Mouse (Mus musculus) fat pad, adult 2 months (tissue): Measurements from ENCODE around the gene Prkca.
A peak's percentile ranks its signal among the peaks of the same experiment; 100 is the strongest.

Experiments used
- DNase-seq: peaks from one replicate; pipeline ENCODE4 v3.0.0-alpha.2; 2011; ENCODE audit warnings: low read depth, low spot score; ENCODE audit errors: extremely low read depth

Gene Prkca

DNA sequence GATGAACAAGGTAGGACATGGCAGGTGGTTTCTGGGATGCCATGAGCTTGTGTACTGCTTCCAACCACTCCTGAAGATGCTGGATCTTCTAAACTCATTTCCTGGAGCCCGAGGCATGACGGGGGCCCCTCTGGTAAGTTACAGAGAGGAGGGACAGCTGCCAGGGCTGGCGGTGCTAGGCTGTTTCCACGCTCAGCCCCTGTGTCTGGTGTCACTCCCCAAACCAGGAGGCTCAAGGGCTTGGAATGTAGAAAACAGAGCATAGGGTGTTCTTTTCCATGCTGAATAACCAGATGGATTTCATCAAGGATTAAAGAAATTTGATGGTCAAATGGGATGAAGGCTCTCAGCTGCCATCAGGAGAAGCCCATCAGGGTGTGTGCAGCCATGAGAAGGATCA, 104.6 kb downstream of the Prkca start:
- DNase-seq: no peak

DNA sequence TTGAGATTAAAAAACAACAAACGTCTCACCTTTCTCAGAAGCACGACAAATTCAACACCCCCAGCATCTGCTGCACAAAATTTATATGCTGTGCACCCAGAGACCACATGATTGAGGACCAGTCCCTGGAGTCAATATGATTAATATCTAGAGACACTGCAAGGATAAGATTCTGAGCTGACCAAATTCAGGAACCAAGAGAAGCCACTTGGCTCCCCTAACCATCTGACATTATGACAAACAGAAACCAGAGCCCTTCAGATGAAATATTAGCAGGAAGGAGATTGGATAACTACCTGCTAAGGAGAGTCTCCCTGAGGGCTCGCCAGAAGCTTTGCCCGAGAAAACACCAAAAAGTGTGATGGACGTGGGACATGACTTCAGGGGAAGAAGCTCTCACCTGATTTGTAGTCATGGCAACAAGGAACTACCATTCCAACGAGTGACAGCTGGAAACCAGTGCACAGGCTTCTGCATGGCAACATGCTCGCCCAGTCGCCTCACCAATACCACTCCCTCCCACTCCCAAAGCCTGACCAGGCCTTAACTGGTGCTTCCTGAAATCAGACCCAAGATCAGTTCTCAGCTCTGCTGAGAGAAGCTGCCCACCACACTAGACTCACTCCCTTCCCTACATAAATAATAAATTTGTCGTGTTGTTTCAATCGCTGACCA, 106.8 kb downstream of the Prkca start:
- no peak for DNase-seq

DNA sequence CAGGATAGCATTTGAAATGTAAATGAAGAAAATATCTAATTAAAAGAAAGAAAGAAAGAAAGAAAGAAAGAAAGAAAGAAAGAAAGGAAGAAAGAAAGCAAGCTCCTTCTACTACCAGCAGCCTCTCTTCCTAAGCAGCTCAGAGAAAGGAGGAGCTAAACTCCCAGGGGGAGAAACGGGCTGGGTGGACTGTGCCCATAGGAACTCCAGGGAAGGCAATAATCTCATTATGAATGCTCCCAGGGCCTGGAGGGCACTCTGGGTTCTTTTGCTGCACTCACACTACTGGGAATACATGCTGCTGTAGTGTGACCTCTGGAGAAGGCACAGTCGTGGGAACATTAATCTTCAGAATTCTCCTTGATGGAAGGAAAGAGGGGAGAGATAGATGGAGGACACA, 107.5 kb downstream of the Prkca start:
- no peak for DNase-seq

DNA sequence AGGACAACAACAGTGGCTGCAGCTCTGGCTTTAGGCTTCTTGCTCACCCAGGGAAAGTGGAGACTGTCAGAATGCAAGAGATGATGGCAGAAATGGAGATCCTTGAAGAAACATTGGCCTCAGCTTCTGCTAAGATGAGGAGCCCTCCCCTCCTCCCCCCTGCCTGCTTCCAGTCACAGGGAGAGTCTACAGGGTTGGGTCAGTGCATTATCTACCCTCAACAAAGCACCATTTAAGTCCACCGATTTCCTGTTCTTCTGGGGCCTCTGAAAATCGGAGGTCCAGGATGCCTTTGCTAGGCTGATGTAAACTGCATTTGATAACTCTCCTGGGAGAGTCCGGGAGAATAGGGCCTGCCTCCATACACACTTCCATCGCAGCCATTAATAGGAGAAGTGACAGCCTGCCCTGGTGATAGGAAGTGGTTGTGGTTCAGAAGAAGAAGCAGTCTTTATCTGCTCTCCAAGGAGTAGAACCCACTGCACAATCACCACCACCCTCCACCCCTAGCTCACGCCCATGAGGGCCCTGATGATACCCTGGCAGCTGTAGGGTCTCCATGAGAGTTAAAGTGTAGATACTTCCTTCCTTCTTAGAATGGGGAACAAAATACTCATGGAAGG, 108.5 kb downstream of the Prkca start:
- no peak for DNase-seq

DNA sequence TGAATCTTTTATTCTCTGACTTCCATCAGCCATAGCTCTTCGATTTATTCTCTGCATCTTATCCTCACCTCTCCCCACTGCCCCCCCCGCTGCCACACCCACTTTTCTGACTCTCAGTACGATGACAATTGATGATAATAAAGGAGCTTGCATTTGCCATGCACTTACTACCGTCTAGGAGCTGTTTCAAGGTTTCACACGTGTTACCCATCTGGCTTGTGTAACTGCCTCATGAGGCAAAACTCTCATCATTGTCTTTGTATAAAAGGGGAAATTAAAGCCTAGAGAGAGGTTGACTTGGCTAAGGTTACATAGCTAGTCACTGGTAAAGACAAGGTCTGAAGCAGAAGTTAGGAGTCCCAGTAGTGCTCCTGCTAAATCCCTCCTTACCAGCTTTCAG, 110.7 kb downstream of the Prkca start:
- no peak for DNase-seq

DNA sequence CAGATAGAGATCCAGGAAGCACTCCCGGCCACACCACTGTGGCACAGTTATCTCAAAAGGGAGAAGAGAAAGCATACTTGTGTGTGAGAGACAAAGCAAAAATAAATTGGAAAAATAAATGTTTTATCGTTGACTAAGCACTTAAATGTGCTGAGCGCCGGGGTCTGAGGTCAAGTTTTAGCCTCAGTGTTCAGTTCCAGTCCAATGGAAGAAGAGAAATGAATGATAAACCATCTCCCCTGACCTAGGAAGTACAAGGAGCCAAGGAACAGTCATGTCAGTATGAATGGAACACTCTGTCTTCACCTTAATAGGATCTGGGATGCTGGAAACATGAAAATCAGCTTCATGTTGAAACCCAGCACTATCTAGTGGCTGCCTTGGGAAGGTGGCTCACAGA, 113.6 kb downstream of the Prkca start:
- DNase-seq: no peak

DNA sequence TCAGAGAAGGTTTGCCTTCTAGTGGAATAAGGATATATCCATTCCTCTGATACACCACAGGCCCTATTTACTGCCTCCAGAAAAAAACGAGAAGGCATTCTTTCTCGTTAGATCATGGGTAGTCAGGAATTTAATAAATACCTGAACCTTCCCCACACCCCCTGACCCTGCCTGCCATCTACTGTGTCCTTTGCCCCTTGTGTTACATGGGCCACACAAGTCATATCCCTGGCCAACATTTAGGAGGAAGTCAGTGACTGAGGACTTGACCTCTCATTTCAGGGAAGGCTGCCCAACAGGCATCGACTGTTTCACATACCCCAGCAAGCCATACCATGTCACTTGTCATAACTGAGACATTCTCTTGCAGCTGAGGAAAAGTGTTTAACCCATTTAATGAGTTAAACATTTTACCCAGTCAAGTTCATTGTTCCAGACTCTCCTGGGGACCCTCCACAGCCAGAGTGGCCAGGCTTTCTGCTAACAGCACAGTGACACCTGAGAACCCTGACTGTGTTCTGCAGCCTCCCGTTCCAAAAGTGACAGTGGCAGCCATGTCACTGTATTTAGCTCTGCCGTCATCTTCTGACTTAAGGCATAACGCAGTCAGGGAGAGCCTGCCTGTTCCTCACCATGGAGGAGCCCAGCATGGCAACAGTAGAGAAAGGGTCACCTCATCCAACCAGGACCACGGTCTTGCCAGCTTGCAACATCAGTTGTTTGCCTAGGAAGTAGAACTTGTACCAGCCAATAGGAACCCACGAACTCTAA, 114.4 kb downstream of the Prkca start:
- DNase-seq: no peak

DNA sequence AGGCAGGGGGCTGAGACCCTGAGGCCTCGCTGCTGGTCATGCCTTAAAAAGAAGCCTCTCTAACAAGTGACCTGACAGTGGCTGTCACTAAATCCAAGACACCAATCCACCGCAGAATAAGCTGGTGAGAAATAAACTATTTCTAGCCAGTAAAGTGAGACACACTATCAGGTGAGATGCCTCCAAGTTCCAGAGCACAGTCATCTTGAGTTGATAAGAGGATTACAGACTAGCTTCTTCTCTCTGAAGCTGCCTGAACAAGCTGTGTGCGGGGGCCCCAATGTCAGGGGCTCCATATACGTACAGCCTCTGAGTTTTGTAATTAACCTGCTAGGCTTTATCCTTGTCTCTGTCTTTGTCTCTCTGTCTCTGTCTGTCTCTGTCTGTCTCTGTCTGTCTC, 115.2 kb downstream of the Prkca start:
- no peak for DNase-seq

DNA sequence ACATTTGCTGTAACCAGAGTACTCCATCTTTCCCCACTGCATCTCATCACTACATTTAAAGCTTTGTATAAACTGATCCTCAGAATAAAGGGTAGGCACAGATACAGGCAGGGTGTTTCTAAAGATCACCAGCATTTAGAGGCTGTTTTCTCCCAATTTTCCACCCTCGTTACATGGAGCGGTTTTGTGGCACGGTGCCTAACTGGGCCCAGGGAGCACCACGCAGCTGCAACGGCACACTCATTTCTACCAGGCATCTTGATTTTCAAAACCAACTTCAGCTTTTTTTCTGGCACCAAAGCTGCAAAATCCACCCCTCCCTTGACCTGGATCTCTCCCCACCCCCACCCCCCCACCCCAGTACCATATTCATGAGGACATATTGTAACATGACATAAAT, 117.5 kb downstream of the Prkca start:
- no peak for DNase-seq

DNA sequence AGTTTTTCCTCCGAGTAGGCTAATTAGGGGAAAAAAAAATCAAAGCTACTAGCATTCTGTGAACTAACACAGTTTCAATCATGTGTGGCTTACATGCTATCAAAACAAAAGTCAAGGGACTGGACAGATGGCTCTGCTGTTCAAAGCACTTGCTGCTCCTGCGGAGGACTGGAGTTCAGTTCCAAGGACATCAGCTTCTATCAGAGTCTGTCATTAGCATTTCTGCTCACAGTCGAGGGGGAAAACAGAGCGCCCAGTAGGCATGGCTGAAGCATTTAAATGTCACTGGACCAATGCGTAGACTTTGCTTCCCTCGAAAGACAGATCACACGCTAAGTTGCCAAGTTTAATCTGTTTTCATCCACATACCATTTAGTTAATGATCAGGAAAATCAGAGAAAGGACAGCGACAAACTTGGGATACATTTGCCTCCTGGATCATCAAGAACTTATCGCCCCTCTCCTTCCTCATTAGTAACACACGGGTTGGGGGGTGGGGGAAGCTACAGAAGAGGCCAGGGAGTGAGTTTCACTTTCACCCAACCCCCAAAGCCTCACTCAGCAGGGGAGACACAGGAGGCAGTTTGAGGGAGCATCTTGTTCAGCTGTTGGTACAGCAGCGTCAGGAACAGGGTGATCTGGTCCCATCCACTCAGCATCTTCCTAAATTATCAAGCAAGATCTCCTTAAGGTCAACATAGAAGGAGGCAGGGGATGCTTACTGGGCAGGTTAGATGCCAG, 119.3 kb downstream of the Prkca start:
- DNase-seq: no peak

DNA sequence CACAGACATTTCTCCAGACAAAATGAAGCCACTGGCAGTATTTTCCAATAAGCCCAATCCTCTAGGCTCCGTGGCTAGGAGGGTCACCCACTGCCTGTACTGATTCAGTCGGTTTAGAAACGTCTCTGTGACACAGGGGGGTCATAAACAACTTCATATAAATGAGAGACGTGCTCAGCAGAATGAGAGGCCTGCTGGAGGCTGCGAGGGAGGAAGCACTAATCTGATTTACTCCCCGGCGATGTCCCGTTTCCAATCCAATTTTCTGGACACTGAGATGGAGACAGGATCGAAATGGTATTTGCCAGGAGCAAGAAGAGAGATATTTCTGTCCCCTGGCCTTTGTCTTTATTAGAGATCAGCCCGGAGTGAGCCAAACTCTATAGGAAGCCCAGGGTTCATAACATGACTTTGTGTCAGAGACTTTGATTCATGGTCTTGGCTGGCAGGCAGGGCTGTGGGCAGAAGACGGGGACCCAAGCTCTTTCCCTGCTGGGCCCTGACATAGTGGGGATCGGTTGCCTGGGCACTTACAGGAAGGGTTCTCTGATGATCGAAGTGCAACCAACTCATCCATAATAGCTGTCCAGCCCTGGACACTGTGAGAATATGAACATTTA, 120.0 kb downstream of the Prkca start:
- no peak for DNase-seq

DNA sequence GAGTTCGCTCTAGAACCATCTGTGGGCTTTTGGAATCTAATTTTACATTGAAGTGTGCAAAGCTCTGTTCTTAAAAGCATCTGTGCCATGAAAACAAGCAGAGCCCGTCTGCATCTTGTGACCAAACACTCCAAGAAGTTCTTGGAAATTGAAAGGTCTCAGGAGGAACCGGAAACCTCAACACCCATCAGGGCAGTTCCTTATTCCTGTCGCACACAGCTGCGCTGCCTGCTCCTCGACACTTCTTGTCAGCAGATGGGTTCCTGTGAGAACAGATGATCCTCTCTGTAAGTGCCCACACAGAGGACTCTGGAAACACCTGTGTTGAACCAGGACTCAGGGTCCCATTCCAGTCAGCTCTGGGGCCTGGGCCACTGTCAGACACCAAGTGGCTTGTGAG, 120.6 kb downstream of the Prkca start:
- no peak for DNase-seq

DNA sequence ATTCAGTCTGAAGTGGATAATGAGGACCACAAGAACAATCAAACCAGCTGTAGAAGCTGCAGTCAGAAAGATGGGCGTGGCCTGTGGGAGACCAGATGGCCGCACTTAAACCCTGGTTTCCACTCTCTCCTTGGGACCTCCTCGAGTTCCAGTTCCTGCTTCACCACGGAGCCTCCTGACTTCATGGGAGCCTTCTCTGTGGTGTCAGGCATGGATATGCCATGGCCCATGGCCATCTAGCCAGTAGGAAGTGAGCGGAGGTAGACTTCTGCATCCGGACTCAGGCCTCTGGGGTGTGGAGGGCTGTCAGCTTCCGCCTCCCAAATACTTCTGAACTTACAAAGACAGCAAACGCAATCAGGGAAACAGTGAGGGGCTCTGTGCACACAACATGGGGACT, 121.1 kb downstream of the Prkca start:
- DNase-seq: no peak

DNA sequence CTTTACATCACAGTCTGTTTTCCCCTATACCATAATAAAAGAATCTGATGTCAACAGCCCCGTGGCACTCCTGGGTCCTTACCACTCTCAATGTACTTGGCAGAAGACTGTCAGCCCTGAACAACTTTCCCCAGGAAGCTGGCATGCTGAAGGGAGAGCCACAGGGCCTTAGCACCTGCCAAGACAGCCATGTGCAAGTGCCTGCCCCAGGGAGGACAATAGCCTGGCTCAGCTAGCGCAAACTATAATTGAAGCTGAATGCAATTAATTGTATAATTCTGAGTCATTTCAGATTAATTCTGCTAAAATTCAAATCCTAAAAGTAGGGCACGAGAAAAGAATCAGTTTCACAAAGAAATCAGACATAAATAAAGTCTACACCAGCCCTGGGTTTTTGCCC, 121.7 kb downstream of the Prkca start:
- DNase-seq: peak; percentile 2

DNA sequence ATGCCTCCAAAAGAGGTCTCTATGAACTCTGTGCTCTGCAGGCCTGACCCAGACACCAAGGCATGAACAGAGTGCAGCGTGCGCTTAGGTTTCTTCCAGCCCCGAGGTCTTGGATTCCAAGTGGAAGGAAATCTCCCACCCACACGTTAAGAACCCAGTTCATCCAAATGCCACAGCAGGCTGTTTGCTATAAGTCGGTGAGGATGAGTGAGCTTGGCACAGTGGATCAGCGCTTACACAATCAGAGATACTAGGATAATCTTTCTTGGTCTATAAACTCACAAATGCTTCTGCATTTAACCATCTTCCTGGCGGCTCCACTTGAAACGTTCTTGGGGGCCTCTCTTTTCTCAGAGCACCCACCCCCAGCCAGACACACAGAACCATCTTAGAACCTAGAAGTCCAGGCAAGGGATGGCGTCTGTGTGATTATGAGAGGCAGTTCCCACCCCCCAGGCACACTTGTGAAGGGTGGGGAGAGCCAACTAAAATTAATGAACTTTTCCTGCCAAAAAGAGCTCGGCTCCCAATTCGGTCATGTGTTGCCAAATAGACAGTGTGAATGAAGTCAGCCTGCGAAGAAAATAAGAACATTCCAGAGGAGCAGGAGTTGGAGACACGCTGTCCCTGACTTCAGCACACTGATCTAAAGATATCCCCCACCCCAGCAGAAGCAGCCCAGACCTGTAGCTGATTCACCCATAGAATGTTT, 122.4 kb downstream of the Prkca start:
- peak; percentile 69 for DNase-seq

DNA sequence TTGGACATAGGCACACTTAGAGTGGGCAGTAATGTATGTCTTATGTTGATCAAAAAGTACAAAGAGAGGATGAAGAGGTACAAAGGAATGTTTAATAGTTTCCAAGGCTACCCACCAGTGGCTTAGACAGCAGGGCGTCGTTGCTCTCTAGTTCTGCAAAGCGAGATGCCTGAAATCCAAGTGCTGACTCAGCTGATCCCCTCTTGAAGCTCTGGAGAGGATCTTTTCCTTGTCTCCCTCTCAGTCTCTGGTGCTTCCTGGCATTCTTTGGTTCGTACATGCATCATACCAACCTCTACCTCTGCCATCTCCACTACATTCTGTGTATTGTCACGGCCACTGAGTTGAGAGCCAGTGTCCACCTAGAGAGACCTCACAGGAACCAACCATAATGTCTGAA, 123.1 kb downstream of the Prkca start:
- no peak for DNase-seq

DNA sequence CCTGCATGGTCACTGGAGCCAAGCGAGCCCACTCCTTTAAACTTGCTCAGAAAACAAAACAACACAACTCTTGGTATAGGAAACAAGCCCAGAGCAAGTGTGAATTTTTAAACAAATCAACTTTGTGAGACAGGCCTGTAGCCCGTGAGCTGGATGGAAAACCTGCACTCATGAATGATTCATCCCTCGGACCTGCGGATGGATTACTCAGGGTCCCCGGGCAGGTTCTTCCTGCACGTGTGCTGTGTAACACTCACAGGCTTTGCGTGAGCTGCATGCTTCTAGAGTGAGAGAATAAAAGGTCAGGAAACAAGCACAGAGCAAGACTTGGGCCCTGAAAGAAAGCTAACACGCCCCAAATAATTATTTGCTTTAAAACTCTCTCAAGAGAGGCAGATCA, 126.7 kb downstream of the Prkca start:
- no peak for DNase-seq

DNA sequence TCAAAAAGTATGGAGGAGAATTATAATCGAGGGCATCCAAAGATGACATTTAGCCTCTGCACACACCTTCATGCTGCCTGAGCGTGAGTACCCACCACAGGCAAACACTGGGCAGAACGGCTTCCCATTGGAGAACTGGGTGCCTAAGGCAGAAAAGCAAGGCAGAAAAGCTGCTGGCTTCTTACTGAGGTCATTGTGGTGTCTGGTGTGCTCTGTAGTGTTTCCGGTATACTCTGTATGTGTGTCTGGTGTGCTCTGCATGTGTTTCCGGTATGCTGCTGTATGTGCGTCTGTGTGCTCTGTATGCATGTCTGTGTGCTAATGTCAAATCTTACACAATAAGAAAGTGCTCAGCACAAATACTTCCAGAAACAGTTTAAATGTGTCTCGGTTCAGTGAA, 127.7 kb downstream of the Prkca start:
- no peak for DNase-seq

DNA sequence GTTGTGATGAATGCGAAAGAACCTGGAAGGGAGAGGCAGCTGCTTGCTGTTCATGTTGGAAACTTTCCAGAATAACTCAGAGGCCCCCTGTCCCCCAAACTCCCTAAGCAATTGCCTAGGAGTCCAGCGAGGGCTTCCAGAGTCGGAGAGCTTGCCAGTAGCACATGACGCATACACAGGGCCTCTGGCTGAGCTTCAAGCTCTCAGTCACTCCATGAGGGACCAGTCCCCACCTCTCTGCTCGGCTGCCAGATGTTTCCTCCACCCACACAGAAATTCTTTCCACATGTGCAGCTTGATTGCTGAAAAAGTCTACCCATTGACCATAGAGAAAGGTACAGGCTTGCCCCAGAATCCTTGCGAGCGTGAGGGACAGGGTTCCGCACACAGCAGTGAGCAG, 128.3 kb downstream of the Prkca start:
- peak; percentile 1 for DNase-seq

DNA sequence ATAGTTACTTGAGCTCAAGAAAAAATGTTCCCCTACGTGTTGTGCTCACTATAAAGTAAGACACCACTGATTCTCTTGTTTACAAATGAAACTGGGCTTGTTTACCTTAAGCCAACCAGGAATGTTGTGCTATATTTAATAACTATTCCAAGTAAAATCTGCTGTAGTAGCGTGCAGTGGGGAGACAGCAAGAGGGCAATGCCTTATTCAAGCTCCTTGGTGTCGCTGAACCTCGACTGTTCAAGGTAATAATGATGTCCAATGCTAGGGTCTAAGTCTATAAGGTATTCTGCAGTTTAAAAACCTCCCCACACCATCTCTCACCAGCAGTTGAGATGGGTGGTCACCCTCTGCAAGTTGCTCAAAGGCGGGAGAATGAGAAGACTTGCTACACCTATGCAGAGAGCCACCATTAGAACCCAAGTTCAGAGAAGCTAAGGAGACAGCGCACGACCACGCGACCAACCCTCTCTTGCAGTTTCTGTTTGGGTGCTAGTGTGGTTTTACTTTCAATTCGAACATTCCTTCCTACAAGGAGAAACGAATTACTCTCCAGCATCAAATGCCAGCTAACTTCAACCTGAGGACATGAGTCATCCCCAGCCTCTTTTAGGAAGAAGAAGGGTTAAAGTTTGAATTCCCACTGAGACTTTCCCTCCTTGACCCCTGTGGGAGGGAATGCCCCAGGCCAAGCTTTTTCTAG, 129.1 kb downstream of the Prkca start:
- DNase-seq: no peak
